Mouse (Mus musculus) MEL (cell line): ENCODE results near the gene Hipk3. TPM values are rescaled to one million over a fixed set of nuclear protein-coding genes. Genes with fewer than 3 reads are reported as not detected.

ENCODE experiments used
- DNase-seq: peaks from one replicate; pipeline ENCODE4 v3.0.0; 2011; ENCODE audit warnings: low read depth, low spot score
- H3K27ac ChIP-seq: 2 replicates; pipeline ENCODE4 v1.5.1; 2012; ENCODE audit warnings: low read depth, mild to moderate bottlenecking, control low read depth, low read length, moderate library complexity; ENCODE audit not compliant: control insufficient read depth
- H3K27me3 ChIP-seq, 2 experiments: fragments of 150-350 bp in 1 of 2; sonication (generic) in 1 of 2; 2 replicates each; pipeline ENCODE4 v1.6.1; 2012; ENCODE audit warnings: low read length in 2 of 2, mild to moderate bottlenecking in 2 of 2, improper control_type of control experiment in 1 of 2, moderate library complexity in 1 of 2; ENCODE audit not compliant: insufficient read depth in 2 of 2, control insufficient read depth in 1 of 2
- H3K36me3 ChIP-seq, 2 experiments: 2 replicates each; pipeline ENCODE4 v1.6.1; 2012 to 2014; ENCODE audit warnings: low read length in 2 of 2, improper control_type of control experiment in 1 of 2, inconsistent platforms in 1 of 2, mild to moderate bottlenecking in 1 of 2; ENCODE audit not compliant: insufficient read depth in 2 of 2, control insufficient read depth in 1 of 2
- H3K4me1 ChIP-seq, 2 experiments: fragments of 150-350 bp in 1 of 2; sonication (generic) in 1 of 2; 2 replicates each; pipeline ENCODE4 v1.6.1; 2012; ENCODE audit warnings: low read length in 2 of 2, improper control_type of control experiment in 1 of 2, mild to moderate bottlenecking in 1 of 2; ENCODE audit not compliant: insufficient read depth in 2 of 2, control insufficient read depth in 1 of 2
- H3K4me3 ChIP-seq, 2 experiments: fragments of 150-350 bp in 1 of 2; sonication (generic) in 1 of 2; 2 replicates each; pipeline ENCODE4 v1.5.1; 2012; ENCODE audit warnings: low read depth in 2 of 2, low read length in 2 of 2, mild to moderate bottlenecking in 2 of 2, moderate library complexity in 2 of 2, control low read depth in 1 of 2, improper control_type of control experiment in 1 of 2; ENCODE audit not compliant: control insufficient read depth in 1 of 2, insufficient read depth in 1 of 2
- H3K79me2 ChIP-seq: 2 replicates; pipeline ENCODE4 v1.6.1; 2012; ENCODE audit warnings: mild to moderate bottlenecking, low read length, moderate library complexity; ENCODE audit not compliant: control insufficient read depth, poor library complexity, insufficient read depth
- H3K9ac ChIP-seq: 2 replicates; pipeline ENCODE4 v1.6.1; 2012; ENCODE audit warnings: low read depth, mild to moderate bottlenecking, control low read depth, low read length, moderate library complexity; ENCODE audit not compliant: control insufficient read depth, poor library complexity, severe bottlenecking
- H3K9me3 ChIP-seq: fragments of 150-350 bp; sonication (generic); replicated peaks from 2 replicates; pipeline ENCODE4 v1.6.1; 2012; ENCODE audit warnings: mild to moderate bottlenecking, low read length, improper control_type of control experiment, moderate library complexity; ENCODE audit not compliant: insufficient read depth
- BHLHE40 ChIP-seq: IDR thresholded peaks from 2 replicates; pipeline ENCODE4 v1.6.1; 2012; ENCODE audit warnings: low read depth, mild to moderate bottlenecking, inconsistent platforms, low read length, improper control_type of control experiment, borderline replicate concordance
- CHD1 ChIP-seq: IDR thresholded peaks from 2 replicates; pipeline ENCODE4 v1.6.1; 2012; ENCODE audit warnings: low read depth, mild to moderate bottlenecking, inconsistent platforms, low read length, improper control_type of control experiment
- CHD2 ChIP-seq: IDR thresholded peaks from 2 replicates; pipeline ENCODE4 v1.6.1; 2011; ENCODE audit warnings: low read length, improper control_type of control experiment
- CTCF ChIP-seq, 3 experiments: IDR thresholded peaks in 2 of 3; conservative IDR thresholded peaks in 1 of 3; 2 replicates each; pipeline ENCODE4 v1.5.1; 2011 to 2012; ENCODE audit warnings: low read length in 3 of 3, low read depth in 2 of 3, mild to moderate bottlenecking in 2 of 3, improper control_type of control experiment in 1 of 3, inconsistent platforms in 1 of 3, mixed read lengths in 1 of 3, moderate library complexity in 1 of 3; ENCODE audit not compliant: control insufficient read depth in 1 of 3, insufficient read depth in 1 of 3, poor library complexity in 1 of 3, severe bottlenecking in 1 of 3
- E2F4 ChIP-seq: IDR thresholded peaks from 2 replicates; pipeline ENCODE4 v1.6.1; 2011; ENCODE audit warnings: low read depth, low read length, improper control_type of control experiment, borderline replicate concordance
- ELF1 ChIP-seq: IDR thresholded peaks from 2 replicates; pipeline ENCODE4 v1.6.1; 2014; ENCODE audit warnings: low read depth, mild to moderate bottlenecking, inconsistent platforms, low read length, improper control_type of control experiment, moderate library complexity
- ETS1 ChIP-seq: IDR thresholded peaks from 2 replicates; pipeline ENCODE4 v1.6.1; 2012; ENCODE audit warnings: low read depth, mild to moderate bottlenecking, inconsistent platforms, low read length, improper control_type of control experiment, moderate library complexity
- GABPA ChIP-seq: IDR thresholded peaks from 2 replicates; pipeline ENCODE4 v1.6.1; 2012; ENCODE audit warnings: low read depth, mild to moderate bottlenecking, inconsistent platforms, low read length, improper control_type of control experiment, moderate library complexity
- GATA1 ChIP-seq: IDR thresholded peaks from 2 replicates; pipeline ENCODE4 v1.6.1; 2011; ENCODE audit warnings: low read depth, low read length, improper control_type of control experiment
- HCFC1 ChIP-seq: IDR thresholded peaks from 2 replicates; pipeline ENCODE4 v1.6.1; 2012; ENCODE audit warnings: low read depth, mild to moderate bottlenecking, inconsistent platforms, low read length, improper control_type of control experiment, moderate library complexity
- MAFK ChIP-seq: IDR thresholded peaks from 2 replicates; pipeline ENCODE4 v1.6.1; 2011; ENCODE audit warnings: low read depth, mild to moderate bottlenecking, low read length, improper control_type of control experiment, borderline replicate concordance
- MAZ ChIP-seq: IDR thresholded peaks from 2 replicates; pipeline ENCODE4 v1.6.1; 2012; ENCODE audit warnings: low read depth, mild to moderate bottlenecking, inconsistent platforms, low read length, improper control_type of control experiment
- MEF2A ChIP-seq: IDR thresholded peaks from 2 replicates; pipeline ENCODE4 v1.6.1; 2014; ENCODE audit warnings: low read depth, mild to moderate bottlenecking, inconsistent platforms, low read length, improper control_type of control experiment; ENCODE audit not compliant: poor library complexity, insufficient replicate concordance, severe bottlenecking; ENCODE audit errors: extremely low read depth
- MXI1 ChIP-seq: IDR thresholded peaks from 2 replicates; pipeline ENCODE4 v1.6.1; 2011; ENCODE audit warnings: mild to moderate bottlenecking, low read depth, low read length, improper control_type of control experiment
- MYB ChIP-seq: IDR thresholded peaks from 2 replicates; pipeline ENCODE4 v1.6.1; 2011; ENCODE audit warnings: mild to moderate bottlenecking, low read depth, low read length, improper control_type of control experiment
- NELFE ChIP-seq: IDR thresholded peaks from 2 replicates; pipeline ENCODE4 v1.6.1; 2011; ENCODE audit warnings: low read depth, low read length, improper control_type of control experiment
- NRF1 ChIP-seq: IDR thresholded peaks from 2 replicates; pipeline ENCODE4 v1.6.1; 2014; ENCODE audit warnings: low read depth, mild to moderate bottlenecking, inconsistent platforms, low read length, improper control_type of control experiment, moderate library complexity; ENCODE audit not compliant: poor library complexity, insufficient read depth, severe bottlenecking
- POLR2A ChIP-seq, 2 experiments: IDR thresholded peaks; 2 replicates each; pipeline ENCODE4 v1.6.1; 2011 to 2012; ENCODE audit warnings: low read length in 2 of 2, mild to moderate bottlenecking in 2 of 2, control low read depth in 1 of 2, improper control_type of control experiment in 1 of 2, low read depth in 1 of 2, moderate library complexity in 1 of 2; ENCODE audit not compliant: control insufficient read depth in 1 of 2, insufficient read depth in 1 of 2, poor library complexity in 1 of 2
- POLR2AphosphoS2 ChIP-seq: IDR thresholded peaks from 2 replicates; pipeline ENCODE4 v1.6.1; 2011; ENCODE audit warnings: low read length, improper control_type of control experiment
- SIN3A ChIP-seq: IDR thresholded peaks from 2 replicates; pipeline ENCODE4 v1.6.1; 2012; ENCODE audit warnings: low read length, improper control_type of control experiment, inconsistent platforms
- SMC3 ChIP-seq: IDR thresholded peaks from 2 replicates; pipeline ENCODE4 v1.6.1; 2011; ENCODE audit warnings: low read depth, low read length, improper control_type of control experiment
- TAL1 ChIP-seq: IDR thresholded peaks from 2 replicates; pipeline ENCODE4 v1.6.1; 2012; ENCODE audit warnings: mild to moderate bottlenecking, inconsistent platforms, low read length, moderate library complexity, mixed read lengths
- TBP ChIP-seq: IDR thresholded peaks from 2 replicates; pipeline ENCODE4 v1.8.0; 2011; ENCODE audit warnings: low read depth, low read length, improper control_type of control experiment
- TCF12 ChIP-seq: IDR thresholded peaks from 2 replicates; pipeline ENCODE4 v1.6.1; 2014; ENCODE audit warnings: low read depth, mild to moderate bottlenecking, inconsistent platforms, low read length, improper control_type of control experiment, moderate library complexity
- UBTF ChIP-seq: IDR thresholded peaks from 2 replicates; pipeline ENCODE4 v1.6.1; 2012; ENCODE audit warnings: low read depth, mild to moderate bottlenecking, inconsistent platforms, low read length, improper control_type of control experiment, moderate library complexity, borderline replicate concordance; ENCODE audit not compliant: insufficient read depth
- USF1 ChIP-seq: IDR thresholded peaks from 2 replicates; pipeline ENCODE4 v1.6.1; 2014; ENCODE audit warnings: low read depth, mild to moderate bottlenecking, inconsistent platforms, low read length, improper control_type of control experiment, moderate library complexity
- USF2 ChIP-seq, 2 experiments: IDR thresholded peaks; 2 replicates each; pipeline ENCODE4 v1.6.1; 2011 to 2012; ENCODE audit warnings: improper control_type of control experiment in 2 of 2, low read length in 2 of 2, borderline replicate concordance in 1 of 2, inconsistent platforms in 1 of 2, low read depth in 1 of 2, mild to moderate bottlenecking in 1 of 2; ENCODE audit not compliant: insufficient read depth in 1 of 2
- ZC3H11A ChIP-seq: IDR thresholded peaks from 2 replicates; pipeline ENCODE4 v1.6.1; 2012; ENCODE audit warnings: low read depth, mild to moderate bottlenecking, inconsistent platforms, low read length, improper control_type of control experiment
- ZKSCAN1 ChIP-seq: IDR thresholded peaks from 2 replicates; pipeline ENCODE4 v1.6.1; 2012; ENCODE audit warnings: low read depth, mild to moderate bottlenecking, inconsistent platforms, low read length, improper control_type of control experiment, moderate library complexity
- ZMIZ1 ChIP-seq: IDR thresholded peaks from 2 replicates; pipeline ENCODE4 v1.6.1; 2012; ENCODE audit warnings: low read depth, mild to moderate bottlenecking, inconsistent platforms, low read length, improper control_type of control experiment, moderate library complexity
- ZNF384 ChIP-seq: IDR thresholded peaks from 2 replicates; pipeline ENCODE4 v1.6.1; 2012; ENCODE audit warnings: low read depth, mild to moderate bottlenecking, inconsistent platforms, low read length, improper control_type of control experiment
- polyA plus RNA-seq, 2 experiments: library from polyadenylated mRNA; stranded (reverse) in 1 of 2; unstranded in 1 of 2; fragments of >175 nt in 1 of 2; fragments of >200 nt in 1 of 2; gene quantifications; 2 replicates each; pipeline versions ENCODE4 v1.2.1 to v1.2.4; 2012; ENCODE audit warnings: low replicate concordance in 2 of 2, low read depth in 1 of 2; ENCODE audit not compliant: insufficient read length in 2 of 2, insufficient read depth in 1 of 2, missing spikeins in 1 of 2
- total RNA-seq: library from RNA; depleted of rRNA; stranded (reverse); fragments of 300-350 nt; gene quantifications from 2 replicates; pipeline ENCODE4 v1.2.3, GENCODE M21; 2012

The Hipk3 gene
- total and polyA plus RNA-seq, 3 experiments = 11.9 to 19.4 (median 17.0) TPM

DNA sequence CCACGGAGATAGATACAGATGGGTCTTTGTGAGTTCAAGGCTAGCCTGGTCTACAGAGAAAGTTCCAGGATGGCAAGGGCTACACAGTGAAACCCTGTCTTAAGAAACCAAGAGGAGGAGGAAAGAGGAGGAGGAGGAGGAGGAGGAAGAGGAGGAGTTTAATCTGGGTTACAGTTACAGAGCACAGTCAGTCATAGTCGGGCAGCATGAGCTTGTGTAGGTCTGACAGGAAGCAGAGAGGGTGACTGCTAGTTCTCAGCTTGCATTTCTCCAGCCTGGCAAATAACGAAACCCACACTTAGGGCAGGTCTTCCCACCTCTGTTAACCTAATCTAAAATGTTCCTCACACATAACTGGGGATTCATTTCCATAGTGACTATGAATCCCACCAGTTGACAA lies 32.3 kb upstream of the Hipk3 start:
- DNase-seq = peak; percentile 24
- Histone ChIP-seq H3K9me3 (no peaks in the 10 kb centered on the region), H3K27ac (no peak overlapping the region), H3K36me3 (peaks cover 0 to 14% of the 10 kb centered on the region in 2 experiments; a peak in 2 of 4 replicates), H3K4me3 (no peak overlapping the region), H3K9ac (no peak overlapping the region), H3K4me1 (peaks cover 2 to 10% of the 10 kb centered on the region in 2 experiments; a peak in 3 of 4 replicates), H3K79me2 (no peaks in the 10 kb centered on the region), H3K27me3 (no peaks in the 10 kb centered on the region; a peak in 1 of 4 replicates)
- no peak for TF ChIP-seq ETS1
- no peak for TF ChIP-seq USF2 (IDR thresholded peaks at IDR 0.05; ENCODE audit: borderline replicate concordance in 1 of 2, insufficient read depth in 1 of 2, low read depth in 1 of 2, low read length in 2 of 2)
- TF ChIP-seq CHD2 = no peak
- no peak for TF ChIP-seq ZNF384
- no peak for TF ChIP-seq TBP
- TF ChIP-seq SIN3A = no peak

DNA sequence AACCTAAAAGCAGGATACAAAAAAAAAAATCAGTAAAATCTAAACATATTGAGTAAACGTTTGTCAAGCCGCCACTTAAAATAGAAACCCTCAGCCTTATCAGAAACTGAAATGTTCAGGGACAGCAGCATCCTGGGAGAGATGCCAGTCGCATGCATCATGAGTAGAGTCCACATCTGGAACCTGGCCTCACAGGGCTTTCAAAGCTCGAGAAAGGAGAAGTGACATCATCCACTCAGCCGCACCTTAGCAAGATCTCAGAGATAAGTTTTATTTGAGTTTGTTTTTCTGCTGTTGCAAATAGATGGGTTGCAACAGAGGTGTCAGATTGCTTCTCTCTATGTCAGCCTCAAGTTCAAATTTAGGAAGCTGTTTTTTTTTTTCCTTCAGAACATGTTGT lies 31.3 kb upstream of the Hipk3 start:
- H3K79me2 ChIP-seq = no peaks in the 10 kb centered on the region
- H3K27ac ChIP-seq = no peak overlapping the region
- H3K4me1 ChIP-seq = peaks cover 2 to 10% of the 10 kb centered on the region in 2 experiments; a peak in 3 of 4 replicates
- DNase-seq = peak; percentile 93
- H3K4me3 ChIP-seq = no peak overlapping the region
- no peaks in the 10 kb centered on the region for H3K9me3 ChIP-seq
- no peak overlapping the region for H3K9ac ChIP-seq
- H3K27me3 ChIP-seq = no peaks in the 10 kb centered on the region; a peak in 1 of 4 replicates
- peaks cover 0 to 14% of the 10 kb centered on the region in 2 experiments; a peak in 2 of 4 replicates for H3K36me3 ChIP-seq
- TF ChIP-seq ZMIZ1 = no peak
- no peak for TF ChIP-seq SMC3
- peak; percentile 45; the same call in 1 of the 2 replicates for TF ChIP-seq BHLHE40
- TF ChIP-seq NRF1 = no peak
- no peak for TF ChIP-seq CHD1
- TF ChIP-seq MXI1 = no peak
- no peak for TF ChIP-seq USF1
- TF ChIP-seq MYB = peak; percentile 37; the same call in 1 of the 2 replicates
- no peak for TF ChIP-seq MAZ
- TF ChIP-seq ZC3H11A = no peak
- no peak for TF ChIP-seq POLR2AphosphoS2
- TF ChIP-seq SIN3A = peak; percentile 57
- no peak for TF ChIP-seq UBTF
- TF ChIP-seq GATA1 = peak; percentile 43; the same call in 1 of the 2 replicates
- TF ChIP-seq NELFE = no peak
- no peak for TF ChIP-seq GABPA
- no peak for TF ChIP-seq ELF1
- no peak for TF ChIP-seq CTCF (IDR thresholded peaks at IDR 0.05 in 2 of 3, conservative IDR thresholded peaks at IDR 0.05 in 1 of 3; ENCODE audit: control insufficient read depth in 1 of 3, insufficient read depth in 1 of 3, low read depth in 2 of 3, low read length in 3 of 3, poor library complexity in 1 of 3, severe bottlenecking in 1 of 3)
- TF ChIP-seq POLR2A (IDR thresholded peaks at IDR 0.05; ENCODE audit: control insufficient read depth in 1 of 2, insufficient read depth in 1 of 2, low read depth in 1 of 2, low read length in 2 of 2, poor library complexity in 1 of 2) = no peak
- TF ChIP-seq CHD2 = no peak
- no peak for TF ChIP-seq E2F4
- TF ChIP-seq ETS1 = peak; percentile 97
- TF ChIP-seq MAFK = no peak; the same call in 1 of the 2 replicates
- peak; percentile 52 for TF ChIP-seq TAL1
- TF ChIP-seq MEF2A = peak; percentile 88; the same call in 1 of the 2 replicates
- no peak for TF ChIP-seq HCFC1
- peak; percentile 58 for TF ChIP-seq TCF12
- TF ChIP-seq ZKSCAN1 = 0 out of 2 replicates have a peak, but pooled peaks have one; percentile 40
